Mouse (Mus musculus) brain, embryonic 14.5 days (tissue): ENCODE data around the gene Pmel. TPM values are rescaled to one million over a fixed set of nuclear protein-coding genes. Genes with fewer than 3 reads are reported as not detected.

Experiments
- DNase-seq: peaks from one replicate; pipeline ENCODE4 v3.0.0-alpha.2; 2011; ENCODE audit warnings: low read depth
- CTCF ChIP-seq: fragments of 200-500 bp; IDR thresholded peaks from 2 replicates; pipeline ENCODE4 v1.5.1; 2012; ENCODE audit warnings: inconsistent platforms, mild to moderate bottlenecking, moderate library complexity, borderline replicate concordance; ENCODE audit not compliant: insufficient read depth, insufficient read length; ENCODE audit errors: extremely low read depth
- POLR2A ChIP-seq: fragments of 200-500 bp; IDR thresholded peaks from 2 replicates; pipeline ENCODE4 v1.6.1; 2012; ENCODE audit warnings: mild to moderate bottlenecking, inconsistent platforms, borderline replicate concordance; ENCODE audit not compliant: poor library complexity, insufficient read depth, insufficient read length, severe bottlenecking; ENCODE audit errors: extremely low read depth
- polyA plus RNA-seq: library from polyadenylated mRNA; depleted of rRNA; stranded (reverse); fragments of >200 nt; gene quantifications from 2 replicates; pipeline ENCODE4 v1.2.3, GENCODE M21; 2012; rRNA removed

The Pmel gene
- polyA plus RNA-seq, 1 experiment, result 1.1 TPM

- DNase-seq, result peak; percentile 57
- TF ChIP-seq POLR2A (no peak), CTCF (no peak)
Measured at GRCm38 (mm10) chr10:128743791-128744191, 39.8 kb downstream of the Pmel start.

DNA sequence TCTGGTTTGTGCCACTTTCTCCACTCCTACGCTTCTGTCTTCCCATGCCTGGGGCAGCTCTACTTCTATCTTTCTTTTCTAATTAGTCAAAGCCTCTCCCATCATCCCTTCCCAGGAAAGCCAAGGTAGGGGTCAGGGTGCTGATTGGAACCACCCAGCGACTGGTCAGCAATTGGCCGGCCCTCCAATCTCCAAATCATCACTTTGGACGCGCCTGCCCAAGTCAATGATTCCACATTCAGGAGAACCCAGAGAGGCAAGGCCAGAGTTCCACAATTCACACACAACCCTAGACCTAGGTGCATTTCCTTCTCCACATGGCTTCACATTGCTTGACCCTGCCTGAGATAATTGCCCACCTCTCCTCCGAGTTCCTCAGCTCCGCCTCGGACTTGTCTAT is 40.2 kb downstream of the Pmel start:
- DNase-seq, result peak; percentile 2
- TF ChIP-seq CTCF, result no peak
- TF ChIP-seq POLR2A, result no peak

GRCm38 (mm10) chr10:128744680-128745601 is 40.9 kb downstream of the Pmel start, which contains the start of gene Dgka:
Gene Dgka, minus strand, starts transcription at chr10:128744855.
- TF ChIP-seq CTCF (no peak), POLR2A (no peak)
- peak; percentile 8 for DNase-seq

DNA sequence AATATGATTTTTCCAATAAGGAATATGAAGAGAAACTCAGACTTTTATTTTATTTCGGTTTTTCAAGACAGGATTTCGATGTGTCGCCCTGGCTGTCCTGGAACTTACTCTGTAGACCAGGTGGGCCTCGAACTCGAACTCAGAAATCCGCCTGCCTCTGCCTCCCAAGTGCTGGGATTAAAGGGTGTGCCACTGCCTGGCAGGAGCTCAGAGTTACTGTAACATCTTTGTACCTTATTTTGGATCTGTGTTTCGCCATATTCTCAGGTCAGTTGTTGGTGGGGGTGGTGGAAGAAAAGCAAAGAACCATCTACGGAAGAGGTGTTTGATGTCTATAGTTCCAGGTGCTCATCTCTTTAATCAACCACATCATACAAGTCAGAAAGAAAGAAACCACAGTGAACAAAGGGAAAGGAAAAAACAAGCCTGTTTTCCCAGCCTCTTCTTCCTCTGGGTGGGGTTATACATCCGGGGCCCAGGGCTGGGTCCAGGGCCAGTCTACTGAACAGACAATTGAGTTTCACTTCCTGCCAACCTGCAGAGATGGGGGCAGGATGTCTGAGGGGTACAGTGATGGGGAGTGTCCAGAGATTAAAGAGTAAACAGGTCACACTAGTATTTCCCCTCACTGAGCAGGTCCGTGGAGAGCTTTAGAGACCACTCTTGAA is 42.1 kb downstream of the Pmel start:
- no peak for DNase-seq
- TF ChIP-seq CTCF, result no peak
- TF ChIP-seq POLR2A, result no peak

GRCm38 (mm10) chr10:128746972-128747645 is 43.1 kb downstream of the Pmel start:
- DNase-seq, result no peak
- TF ChIP-seq POLR2A (no peak), CTCF (no peak)

GRCm38 (mm10) chr10:128747646-128748251 is 43.8 kb downstream of the Pmel start, which contains the start of gene Pym1:
Gene Pym1, plus strand, starts transcription at chr10:128747889.
- TF ChIP-seq CTCF, result no peak
- TF ChIP-seq POLR2A, result no peak
- peak; percentile 58 for DNase-seq

- peak; percentile 36; the same call in 1 of the 2 replicates for TF ChIP-seq CTCF
- TF ChIP-seq POLR2A, result peak; percentile 43; the same call in 1 of the 2 replicates
- DNase-seq, result peak; percentile 98
Measured at GRCm38 (mm10) chr10:128748252-128748864, 44.4 kb downstream of the Pmel start.

Other genes starting within 250 kb of the Pmel start
- gene Smarcc2, start 244.9 kb upstream of the Pmel start, polyA plus RNA-seq, result 377 and 390 TPM in 2 replicates
- gene Myl6, start 210.1 kb upstream of the Pmel start, polyA plus RNA-seq, result 1,007 and 1,045 TPM in 2 replicates
- 31.6 and 36.4 TPM in 2 replicates for gene Myl6b, start 205.5 kb upstream of the Pmel start, polyA plus RNA-seq
- gene Esyt1, start 178.3 kb upstream of the Pmel start, polyA plus RNA-seq, result 15.4 and 20.1 TPM in 2 replicates
- gene Zc3h10, start 156.4 kb upstream of the Pmel start, polyA plus RNA-seq, result 19.3 and 23.1 TPM in 2 replicates
- gene Rpl41, start 154.9 kb upstream of the Pmel start, polyA plus RNA-seq, result 2,223 TPM in 2 replicates
- 117 and 123 TPM in 2 replicates for gene Pa2g4, start 138.2 kb upstream of the Pmel start, polyA plus RNA-seq
- gene Erbb3, start 114.5 kb upstream of the Pmel start, polyA plus RNA-seq, result 0.87 and 1.5 TPM in 2 replicates
- 896 and 1,032 TPM in 2 replicates for gene Rps26, start 77.4 kb upstream of the Pmel start, polyA plus RNA-seq
- gene Ikzf4, start 58.2 kb upstream of the Pmel start, polyA plus RNA-seq, result 18.8 and 31.3 TPM in 2 replicates
- gene Suox, start 30.1 kb upstream of the Pmel start, polyA plus RNA-seq, result 10.8 and 11.4 TPM in 2 replicates
- 108 and 116 TPM in 2 replicates for gene Rab5b, start 7.9 kb upstream of the Pmel start, polyA plus RNA-seq
- 22.5 and 42.4 TPM in 2 replicates for gene Cdk2, start 836 bp downstream of the Pmel start, polyA plus RNA-seq
- gene Dgka, start 40.7 kb downstream of the Pmel start, polyA plus RNA-seq, result 8.6 and 8.8 TPM in 2 replicates
- gene Pym1, start 43.7 kb downstream of the Pmel start, polyA plus RNA-seq, result 58.2 and 65.4 TPM in 2 replicates
- gene Mmp19, start 86.7 kb downstream of the Pmel start, polyA plus RNA-seq, result 0.54 and 0.77 TPM in 2 replicates
- gene Dnajc14, start 99.9 kb downstream of the Pmel start, polyA plus RNA-seq, result 18.6 and 30.5 TPM in 2 replicates
- 24.2 and 29.0 TPM in 2 replicates for gene Tmem198b, start 100.2 kb downstream of the Pmel start, polyA plus RNA-seq
- gene Sarnp, start 113.1 kb downstream of the Pmel start, polyA plus RNA-seq, result 79.6 and 82.0 TPM in 2 replicates
- 22.6 and 33.7 TPM in 2 replicates for gene Ormdl2, start 117.5 kb downstream of the Pmel start, polyA plus RNA-seq
- 10.1 and 17.4 TPM in 2 replicates for gene Gdf11, start 187.5 kb downstream of the Pmel start, polyA plus RNA-seq
- 59.6 and 74.0 TPM in 2 replicates for gene Cd63, start 196.8 kb downstream of the Pmel start, polyA plus RNA-seq
- 21.7 and 23.6 TPM in 2 replicates for gene Rdh5, start 218.7 kb downstream of the Pmel start, polyA plus RNA-seq
- gene Bloc1s1, start 219.8 kb downstream of the Pmel start, polyA plus RNA-seq, result 269 and 298 TPM in 2 replicates
- 5.8 and 7.1 TPM in 2 replicates for gene Itga7, start 229.6 kb downstream of the Pmel start, polyA plus RNA-seq